Mouse (Mus musculus) heart, embryonic 12.5 days (tissue): ENCODE results near the gene Akna. TPM values are rescaled to one million over a fixed set of nuclear protein-coding genes. Genes with fewer than 3 reads are reported as not detected.

Source experiments
- ATAC-seq: fragments of 200-750 bp; cut with Nextera tagmentation; 2 replicates; pipeline ENCODE4 v1.8.0; 2017; ENCODE audit warnings: moderate TSS enrichment, moderate library complexity; ENCODE audit not compliant: insufficient number of reproducible peaks, low FRiP score
- H3K27ac ChIP-seq: fragments of 300-500 bp; sonication (generic); 2 replicates; pipeline ENCODE4 v1.5.1; 2016; ENCODE audit warnings: mild to moderate bottlenecking, moderate library complexity; ENCODE audit not compliant: poor library complexity, severe bottlenecking
- H3K27me3 ChIP-seq: fragments of 300-500 bp; sonication (generic); replicated peaks from 2 replicates; pipeline ENCODE4 v1.6.1; 2016; ENCODE audit warnings: mild to moderate bottlenecking, moderate library complexity
- H3K36me3 ChIP-seq: fragments of 300-500 bp; sonication (generic); 2 replicates; pipeline ENCODE4 v1.6.1; 2016; ENCODE audit warnings: mild to moderate bottlenecking, moderate library complexity
- H3K4me1 ChIP-seq: fragments of 300-500 bp; sonication (generic); replicated peaks from 2 replicates; pipeline ENCODE4 v1.6.1; 2016; ENCODE audit warnings: mild to moderate bottlenecking
- H3K4me2 ChIP-seq: fragments of 300-500 bp; sonication (generic); 2 replicates; pipeline ENCODE4 v1.6.1; 2016; ENCODE audit warnings: mild to moderate bottlenecking, moderate library complexity
- H3K4me3 ChIP-seq: fragments of 300-500 bp; sonication (generic); 2 replicates; pipeline ENCODE4 v1.5.1; 2016; ENCODE audit warnings: mild to moderate bottlenecking
- H3K9ac ChIP-seq: fragments of 300-500 bp; sonication (generic); 2 replicates; pipeline ENCODE4 v1.6.1; 2016; ENCODE audit warnings: mild to moderate bottlenecking, moderate library complexity
- H3K9me3 ChIP-seq: fragments of 300-500 bp; sonication (generic); replicated peaks from 2 replicates; pipeline ENCODE4 v1.6.1; 2016; ENCODE audit warnings: mild to moderate bottlenecking, moderate library complexity
- WGBS: fragments of 180-500 bp; shearing (Covaris S2); methylation state at CpG from one replicate; pipeline ENCODE4 v1.1.7; 2016; 5-methylcytosine and 5-hydroxymethylcytosine counted together
- polyA plus RNA-seq: library from polyadenylated mRNA; unstranded; fragments of >200 nt; fragmentation: Nextera tagmentation; extraction: Ambion mirVana; gene quantifications from 2 replicates; pipeline ENCODE4 v1.2.1, GENCODE M21; 2016

Gene Akna
- polyA plus RNA-seq, 1 experiment from 2014 or later, result 3.0 TPM

DNA sequence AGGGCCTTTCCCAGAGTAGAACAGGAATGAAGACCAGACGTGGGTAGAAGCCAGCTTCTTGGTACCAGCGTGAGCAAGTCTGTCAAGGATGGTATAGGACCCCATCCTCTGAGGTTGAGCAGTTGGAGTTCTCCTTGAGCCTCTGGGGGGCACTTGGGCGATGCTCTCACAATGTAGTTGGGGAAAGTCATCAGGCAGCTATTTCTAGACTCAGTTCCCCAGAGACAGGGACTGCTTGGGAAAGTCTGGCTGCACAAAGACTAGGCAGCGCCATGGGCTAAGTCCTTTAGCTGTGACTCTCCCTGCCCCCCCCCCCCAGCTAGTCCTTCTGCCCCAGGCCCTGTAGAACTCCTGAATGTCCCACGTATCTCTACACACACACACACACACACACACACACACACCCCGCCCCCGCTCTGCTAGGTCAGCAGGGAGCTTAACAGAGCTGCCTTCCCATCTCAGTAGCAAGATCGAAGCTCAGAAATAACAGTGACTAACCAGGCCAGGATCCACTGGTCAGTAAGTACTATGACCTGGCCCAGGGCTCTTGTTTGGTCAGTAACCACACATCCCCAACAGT, 3.4 kb downstream of the Akna start:
- Histone ChIP-seq H3K9me3 (no peaks in the 10 kb centered on the region), H3K4me2 (no peak overlapping the region), H3K4me1 (peaks cover 60% of the 10 kb centered on the region), H3K4me3 (no peak overlapping the region), H3K9ac (no peak overlapping the region), H3K27me3 (no peaks in the 10 kb centered on the region), H3K36me3 (peaks cover 10% of the 10 kb centered on the region), H3K27ac (no peak overlapping the region)
- no peak for ATAC-seq
- 44% methylated on average over 8 of the region's 8 CpGs for WGBS

DNA sequence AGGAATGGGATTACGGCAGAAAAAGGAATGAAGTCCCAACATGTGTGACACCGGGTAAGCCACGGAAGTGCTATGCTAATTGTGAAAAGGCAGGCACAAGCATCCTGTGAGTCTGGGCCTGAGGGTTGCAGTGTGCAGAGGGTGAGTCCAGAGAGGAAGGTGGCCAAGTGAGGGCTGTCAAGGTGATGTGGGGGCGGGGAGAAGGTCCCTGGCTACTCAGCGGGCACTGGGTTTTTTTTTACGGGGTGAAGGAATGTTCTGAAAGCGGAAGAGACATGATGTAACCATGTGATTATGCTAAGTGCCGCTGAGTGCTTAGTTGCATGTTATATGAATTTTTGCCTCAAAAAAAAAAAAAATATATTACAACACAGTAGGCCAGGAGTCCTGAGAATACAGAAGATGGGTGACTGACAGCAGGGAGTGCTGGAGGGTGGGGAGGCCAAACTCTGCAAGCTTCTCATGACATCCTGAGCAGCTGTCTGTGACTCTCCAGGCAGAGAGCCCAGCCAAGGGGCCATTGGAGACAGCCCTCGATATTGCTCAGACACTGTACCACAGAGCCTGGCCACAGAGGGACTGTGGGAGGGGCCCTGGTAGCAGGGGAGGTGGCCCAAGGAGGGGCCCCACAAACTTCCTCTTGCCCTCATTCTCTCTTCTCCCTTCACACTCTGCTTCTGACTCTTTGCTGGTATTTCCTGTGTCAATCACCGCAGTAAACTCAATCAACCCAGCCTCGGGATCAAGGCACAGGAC, 4.1 kb downstream of the Akna start:
- H3K4me3 ChIP-seq, result no peak overlapping the region
- H3K9ac ChIP-seq, result 0 out of 2 replicates have a peak overlapping the region, but pooled peaks have one; percentile 15
- H3K4me2 ChIP-seq, result no peak overlapping the region
- 0 out of 2 replicates have a peak overlapping the region, but pooled peaks have one; percentile 28 for H3K27ac ChIP-seq
- H3K9me3 ChIP-seq, result no peaks in the 10 kb centered on the region
- 46% methylated on average over 11 of the region's 11 CpGs for WGBS
- no peaks in the 10 kb centered on the region for H3K27me3 ChIP-seq
- ATAC-seq, result no peak
- peaks cover 53% of the 10 kb centered on the region for H3K4me1 ChIP-seq
- peaks cover 16% of the 10 kb centered on the region for H3K36me3 ChIP-seq

- peaks cover 21% of the 10 kb centered on the region for H3K36me3 ChIP-seq
- 69% methylated on average over 10 of the region's 10 CpGs for WGBS
- no peaks in the 10 kb centered on the region for H3K27me3 ChIP-seq
- H3K4me1 ChIP-seq, result peaks cover 43% of the 10 kb centered on the region
- no peak overlapping the region for H3K4me2 ChIP-seq
- H3K9ac ChIP-seq, result no peak overlapping the region
- ATAC-seq, result no peak
- H3K9me3 ChIP-seq, result no peaks in the 10 kb centered on the region
- H3K27ac ChIP-seq, result no peak overlapping the region
- no peak overlapping the region for H3K4me3 ChIP-seq
Observed at GRCm38 (mm10) chr4:63397981-63398537, 5.1 kb downstream of the Akna start.

- ATAC-seq, result no peak
Observed at GRCm38 (mm10) chr4:63391322-63391721, 11.8 kb downstream of the Akna start.

DNA sequence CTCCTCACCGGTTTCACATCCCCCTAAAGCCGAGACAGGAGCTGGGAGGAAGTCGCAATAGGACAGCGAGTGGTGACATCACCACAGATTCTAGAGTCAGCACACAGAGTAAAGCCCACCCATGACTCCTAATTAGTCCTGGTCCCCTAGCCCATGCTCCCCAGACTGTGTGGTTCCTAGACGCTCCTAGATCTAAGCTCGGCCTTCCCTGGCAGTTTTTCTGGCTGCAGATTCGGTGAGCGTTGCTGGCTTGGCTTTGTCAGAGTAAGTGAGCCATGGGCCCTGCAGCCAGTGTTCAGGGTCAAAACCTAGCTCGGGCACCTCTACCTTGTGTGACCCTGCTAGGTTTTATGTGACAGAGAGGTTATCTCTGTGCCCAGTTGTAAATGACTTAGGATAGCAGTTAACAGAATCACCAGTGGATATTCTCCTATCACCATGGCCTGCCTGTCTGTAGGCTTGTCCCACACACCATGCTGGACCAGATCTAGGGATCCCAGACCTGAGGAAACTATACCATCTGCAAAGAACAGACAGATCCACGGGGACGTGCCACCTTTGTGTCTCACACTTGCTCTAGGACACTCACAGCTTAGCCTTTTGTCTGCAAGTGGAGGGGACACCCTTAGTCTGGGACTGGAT, 13.1 kb downstream of the Akna start:
- Histone ChIP-seq H3K9ac (no peak overlapping the region), H3K9me3 (no peaks in the 10 kb centered on the region)
- WGBS, result 67% methylated on average over 11 of the region's 11 CpGs

More at GRCm38 (mm10) chr4:63391322-63391721, 11.8 kb downstream of the Akna start:
- Histone ChIP-seq H3K4me1 (peaks cover 25% of the 10 kb centered on the region), H3K4me3 (no peak overlapping the region), H3K36me3 (peaks cover 21% of the 10 kb centered on the region), H3K9me3 (no peaks in the 10 kb centered on the region), H3K27me3 (no peaks in the 10 kb centered on the region), H3K27ac (no peak overlapping the region), H3K9ac (no peak overlapping the region), H3K4me2 (no peak overlapping the region)
- WGBS, result 58% methylated on average over 6 of the region's 6 CpGs

DNA sequence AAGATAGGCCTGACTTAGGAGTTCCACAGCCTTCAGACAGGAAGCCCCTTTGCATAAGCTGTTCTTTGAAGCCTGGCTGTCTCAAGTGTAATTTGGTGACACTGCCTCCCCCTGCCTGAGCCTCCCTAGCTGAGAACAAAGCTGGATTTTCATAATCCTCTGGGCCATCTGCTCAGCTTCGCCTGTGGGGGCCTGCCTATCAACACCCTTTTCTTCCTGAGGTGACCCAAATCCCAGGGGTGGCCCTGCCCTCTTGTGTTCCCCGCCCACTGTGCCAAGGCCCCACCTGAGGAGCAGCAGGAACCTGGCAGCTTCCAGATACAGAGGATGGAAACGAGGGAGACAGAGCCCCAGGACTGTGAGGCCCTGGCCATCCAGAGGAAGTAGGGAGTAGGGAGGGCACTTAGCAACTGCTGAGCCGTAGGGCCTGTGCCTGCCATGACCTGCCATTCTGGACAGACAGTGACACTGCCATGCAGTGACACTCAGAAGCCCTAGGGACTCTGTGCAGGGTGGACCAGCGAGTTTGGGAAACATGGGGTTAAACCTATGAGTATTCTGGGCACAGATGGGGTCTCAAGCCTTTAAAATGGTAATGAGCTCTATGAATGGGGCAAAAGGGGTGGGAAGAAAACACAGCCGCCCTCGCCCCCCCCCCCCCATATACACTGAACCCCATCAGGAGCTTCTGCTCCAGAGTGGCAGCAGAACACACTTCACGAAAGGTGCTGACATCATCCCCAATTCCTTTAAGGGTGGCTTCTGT, 13.8 kb downstream of the Akna start:
- Histone ChIP-seq H3K27me3 (no peaks in the 10 kb centered on the region), H3K9ac (no peak overlapping the region), H3K36me3 (peaks cover 7% of the 10 kb centered on the region), H3K9me3 (no peaks in the 10 kb centered on the region), H3K4me2 (no peak overlapping the region), H3K27ac (no peak overlapping the region), H3K4me1 (peaks cover 25% of the 10 kb centered on the region), H3K4me3 (no peak overlapping the region)
- ATAC-seq, result peak; percentile 16; the same call in 1 of the 2 replicates
- 46% methylated on average over 8 of the region's 8 CpGs for WGBS

More for the DNA sequence above, 13.1 kb downstream of the Akna start:
- Histone ChIP-seq H3K4me1 (peaks cover 25% of the 10 kb centered on the region), H3K4me2 (no peak overlapping the region), H3K27ac (no peak overlapping the region), H3K36me3 (peaks cover 13% of the 10 kb centered on the region), H3K4me3 (no peak overlapping the region), H3K27me3 (no peaks in the 10 kb centered on the region)
- ATAC-seq, result no peak

GRCm38 (mm10) chr4:63388029-63388428, 15.1 kb downstream of the Akna start:
- H3K9me3 ChIP-seq, result no peaks in the 10 kb centered on the region
- H3K4me3 ChIP-seq, result no peak overlapping the region
- H3K4me2 ChIP-seq, result no peak overlapping the region
- no peak overlapping the region for H3K27ac ChIP-seq
- no peak overlapping the region for H3K9ac ChIP-seq
- ATAC-seq, result no peak
- H3K36me3 ChIP-seq, result peaks cover 4% of the 10 kb centered on the region; the same call in 1 of the 2 replicates
- 78% methylated on average over 6 of the region's 6 CpGs for WGBS
- H3K27me3 ChIP-seq, result no peaks in the 10 kb centered on the region
- peaks cover 25% of the 10 kb centered on the region for H3K4me1 ChIP-seq

DNA sequence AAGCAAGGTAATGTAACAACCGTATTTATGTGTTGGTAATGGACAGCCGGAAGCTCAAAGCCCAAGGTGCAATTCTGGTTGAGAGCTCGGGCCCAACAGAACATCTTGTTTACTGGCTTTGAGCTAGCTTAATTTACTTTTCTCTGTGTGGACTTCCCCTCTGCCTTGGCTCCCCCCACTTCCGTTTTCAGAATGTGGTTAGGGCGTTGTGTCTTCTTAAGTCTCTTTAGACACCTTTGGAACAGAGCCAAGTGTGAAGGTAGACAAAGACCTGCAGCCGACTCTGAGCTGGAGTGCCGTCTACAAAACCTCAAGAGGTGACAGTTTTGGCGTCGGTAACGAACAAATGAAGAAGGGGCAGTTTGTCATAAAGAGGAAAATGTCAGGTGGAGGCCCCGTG, 17.4 kb downstream of the Akna start:
- Histone ChIP-seq H3K36me3 (peaks cover 16% of the 10 kb centered on the region), H3K27me3 (no peaks in the 10 kb centered on the region), H3K27ac (no peak overlapping the region), H3K9ac (no peak overlapping the region), H3K9me3 (no peaks in the 10 kb centered on the region), H3K4me1 (peaks cover 14% of the 10 kb centered on the region), H3K4me2 (no peak overlapping the region), H3K4me3 (no peak overlapping the region)
- WGBS, result 81% methylated on average over 11 of the region's 11 CpGs
- ATAC-seq, result no peak

GRCm38 (mm10) chr4:63385253-63385652, 17.9 kb downstream of the Akna start:
- no peak overlapping the region for H3K4me3 ChIP-seq
- H3K9ac ChIP-seq, result no peak overlapping the region
- no peak overlapping the region for H3K4me2 ChIP-seq
- no peaks in the 10 kb centered on the region for H3K27me3 ChIP-seq
- 74% methylated on average over 3 of the region's 3 CpGs for WGBS
- ATAC-seq, result no peak
- H3K36me3 ChIP-seq, result peaks cover 22% of the 10 kb centered on the region
- no peaks in the 10 kb centered on the region for H3K9me3 ChIP-seq
- H3K4me1 ChIP-seq, result peaks cover 13% of the 10 kb centered on the region
- H3K27ac ChIP-seq, result no peak overlapping the region

DNA sequence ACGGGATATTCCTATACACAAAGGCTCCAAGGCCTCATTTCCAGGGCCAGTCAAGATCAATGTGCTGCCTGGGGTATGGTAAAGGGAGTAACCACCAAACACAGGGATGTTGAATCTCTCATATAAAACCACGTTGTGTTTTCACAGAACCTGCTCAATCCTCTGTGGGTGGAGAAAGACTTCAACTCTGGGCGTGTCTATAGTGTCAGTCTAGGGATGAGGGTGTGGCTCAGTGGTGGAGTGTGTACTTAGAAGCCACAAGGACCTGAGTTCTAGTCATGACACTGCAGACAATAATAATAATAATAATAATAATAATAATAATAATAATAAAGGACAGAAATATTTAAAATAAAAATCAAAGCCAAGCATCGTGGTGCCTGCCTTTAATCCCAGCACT, 18.9 kb downstream of the Akna start:
- H3K9ac ChIP-seq, result no peak overlapping the region
- peaks cover 5% of the 10 kb centered on the region for H3K4me1 ChIP-seq
- no peak overlapping the region for H3K27ac ChIP-seq
- no peak for ATAC-seq
- H3K36me3 ChIP-seq, result peaks cover 30% of the 10 kb centered on the region
- H3K4me3 ChIP-seq, result no peak overlapping the region
- H3K27me3 ChIP-seq, result no peaks in the 10 kb centered on the region
- 89% methylated on average over 4 of the region's 4 CpGs for WGBS
- H3K9me3 ChIP-seq, result no peaks in the 10 kb centered on the region
- no peak overlapping the region for H3K4me2 ChIP-seq
